Mouse (Mus musculus) cerebellum, adult 2 months (tissue): ENCODE data around the gene Plcb2.

Experiments
- CTCF ChIP-seq: fragments of 200-500 bp; IDR thresholded peaks from 2 replicates; pipeline ENCODE4 v1.5.1; 2011; ENCODE audit warnings: low read depth, mild to moderate bottlenecking, control low read depth, low read length, moderate library complexity, borderline replicate concordance; ENCODE audit not compliant: insufficient read depth
- POLR2A ChIP-seq: fragments of 200-500 bp; IDR thresholded peaks from 2 replicates; pipeline ENCODE4 v1.6.1; 2011; ENCODE audit warnings: low read length, control low read depth, borderline replicate concordance; ENCODE audit not compliant: insufficient read depth

GRCm38 (mm10) chr2:118763469-118763868 is 35.2 kb upstream of the Plcb2 start:
- TF ChIP-seq CTCF = no peak
- no peak for TF ChIP-seq POLR2A
